Comparison of ENCODE assay signal across 8 mouse cellular contexts in genomic region chr2:102675275-102675674, GRCm38 (mm10). TPM values are rescaled to one million over a fixed set of nuclear protein-coding genes. Genes with fewer than 3 reads are reported as not detected.
A peak's percentile ranks its signal among the peaks of the same experiment; 100 is the strongest.
DNase-seq lines count a peak whose midpoint lies in the region; ATAC-seq and TF ChIP-seq lines count a peak whose summit lies in the region.

No protein-coding gene starts in this region.

- H3K9ac ChIP-seq in midbrain, embryonic 14.5 days (replicated peaks; ENCODE audit: low read length), result no peak overlapping the region
- no peak overlapping the region for H3K9ac ChIP-seq in kidney, postnatal 0 days (ENCODE audit: low read depth, low read length)
- no peak overlapping the region for H3K9ac ChIP-seq in midbrain, embryonic 15.5 days

- peak; percentile 71 for DNase-seq in midbrain, embryonic 10.5 days (ENCODE audit: low spot score)
- no peak for DNase-seq in midbrain, embryonic 14.5 days
- peak; percentile 49 to 85 for DNase-seq in adrenal gland, adult (ENCODE audit: inconsistent age in 2 of 2, low spot score in 1 of 2)
- DNase-seq in cerebellum, postnatal 4 days (ENCODE audit: low spot score in 2 of 2), result peak; percentile 65 to 75
- no peak for DNase-seq in kidney, postnatal 0 days (ENCODE audit: low spot score)
- peak; percentile 73 for DNase-seq in lung, postnatal 14 days
- peak; percentile 17 to 41 for DNase-seq in spleen, postnatal 14 days (ENCODE audit: low spot score in 2 of 2)

- H3K27ac ChIP-seq in midbrain, embryonic 10.5 days (replicated peaks), result no peak overlapping the region
- no peak overlapping the region for H3K27ac ChIP-seq in midbrain, embryonic 14.5 days (replicated peaks; ENCODE audit: low read depth, low read length)
- no peak overlapping the region for H3K27ac ChIP-seq in kidney, postnatal 0 days
- H3K27ac ChIP-seq in midbrain, embryonic 15.5 days, result no peak overlapping the region

- H3K4me3 ChIP-seq in midbrain, embryonic 10.5 days, result no peak overlapping the region
- no peak overlapping the region for H3K4me3 ChIP-seq in midbrain, embryonic 14.5 days (replicated peaks; ENCODE audit: low read depth, low read length)
- H3K4me3 ChIP-seq in kidney, postnatal 0 days (replicated peaks; ENCODE audit: low read depth, low read length), result no peak overlapping the region
- H3K4me3 ChIP-seq in midbrain, embryonic 15.5 days, result no peak overlapping the region

- WGBS in midbrain, embryonic 10.5 days, result 77% methylated on average over 6 of the region's 6 CpGs
- 69% methylated on average over 6 of the region's 6 CpGs for WGBS in midbrain, embryonic 14.5 days
- WGBS in kidney, postnatal 0 days, result 75% methylated on average over 6 of the region's 6 CpGs
- 72% methylated on average over 6 of the region's 6 CpGs for whole genome bisulfite sequencing in midbrain, embryonic 15.5 days

- no peak for ATAC-seq in midbrain, embryonic 14.5 days (ENCODE audit: low FRiP score, low TSS enrichment)
- ATAC-seq in kidney, postnatal 0 days (replicated peaks; ENCODE audit: low FRiP score, low read depth), result no peak
- no peak for ATAC-seq in midbrain, embryonic 15.5 days (replicated peaks)

- peak; percentile 67 for TF ChIP-seq CTCF in kidney, postnatal 0 days (IDR thresholded peaks at IDR 0.05; ENCODE audit: low read depth)

- H3K9me3 ChIP-seq in midbrain, embryonic 10.5 days (replicated peaks), result no peaks in the 10 kb centered on the region
- H3K9me3 ChIP-seq in midbrain, embryonic 14.5 days (ENCODE audit: control insufficient read depth, low read length), result no peaks in the 10 kb centered on the region
- no peaks in the 10 kb centered on the region for H3K9me3 ChIP-seq in kidney, postnatal 0 days (replicated peaks; ENCODE audit: low read length)
- H3K9me3 ChIP-seq in midbrain, embryonic 15.5 days, result no peaks in the 10 kb centered on the region

- H3K4me2 ChIP-seq in midbrain, embryonic 14.5 days (ENCODE audit: low read length), result no peak overlapping the region
- H3K4me2 ChIP-seq in kidney, postnatal 0 days (ENCODE audit: low read length), result no peak overlapping the region
- H3K4me2 ChIP-seq in midbrain, embryonic 15.5 days, result no peak overlapping the region

- H3K27me3 ChIP-seq in midbrain, embryonic 10.5 days (ENCODE audit: low read depth, poor library complexity, severe bottlenecking), result no peaks in the 10 kb centered on the region
- H3K27me3 ChIP-seq in midbrain, embryonic 14.5 days (ENCODE audit: control insufficient read depth, insufficient read depth, low read length), result no peaks in the 10 kb centered on the region
- H3K27me3 ChIP-seq in kidney, postnatal 0 days (ENCODE audit: insufficient read depth, low read length), result no peaks in the 10 kb centered on the region
- H3K27me3 ChIP-seq in midbrain, embryonic 15.5 days (replicated peaks), result no peaks in the 10 kb centered on the region

- no peaks in the 10 kb centered on the region for H3K36me3 ChIP-seq in midbrain, embryonic 10.5 days
- H3K36me3 ChIP-seq in midbrain, embryonic 14.5 days (ENCODE audit: control insufficient read depth, insufficient read depth, low read length), result no peaks in the 10 kb centered on the region
- H3K36me3 ChIP-seq in kidney, postnatal 0 days (ENCODE audit: insufficient read depth, low read length), result no peaks in the 10 kb centered on the region
- H3K36me3 ChIP-seq in midbrain, embryonic 15.5 days (replicated peaks), result no peaks in the 10 kb centered on the region

- peaks cover 17% of the 10 kb centered on the region for H3K4me1 ChIP-seq in midbrain, embryonic 10.5 days
- 0 out of 2 replicates have a peak, but pooled peaks cover 3% of the 10 kb centered on the region for H3K4me1 ChIP-seq in midbrain, embryonic 14.5 days (ENCODE audit: control insufficient read depth, insufficient read depth, low read length)
- H3K4me1 ChIP-seq in kidney, postnatal 0 days (replicated peaks; ENCODE audit: insufficient read depth, low read length), result no peaks in the 10 kb centered on the region
- peaks cover 24% of the 10 kb centered on the region for H3K4me1 ChIP-seq in midbrain, embryonic 15.5 days

RNA-seq across cellular contexts. Expression of gene Slc1a2, which starts 16.8 kb away (rescaled TPM):
- 7.9 and 11.4 TPM in 2 replicates for polyA plus RNA-seq in midbrain, embryonic 10.5 days (2016; fragmentation: Nextera tagmentation; extraction: Ambion mirVana)
- 22.3 and 24.0 TPM in 2 replicates for polyA plus RNA-seq in midbrain, embryonic 14.5 days (2014; fragmentation: Nextera tagmentation; extraction: Ambion mirVana)
- 0.13 and 0.27 TPM in 2 replicates for polyA plus RNA-seq in kidney, postnatal 0 days (2015; fragmentation: Nextera tagmentation; extraction: Ambion mirVana)
- polyA plus RNA-seq in midbrain, embryonic 15.5 days (2015; fragmentation: Nextera tagmentation; extraction: Ambion mirVana), result 17.1 and 18.9 TPM in 2 replicates

Comparison
In these comparisons a context has a peak if more than half of its experiments do, and no peak if none do; other contexts are left out.
1. DNase-seq: peak in midbrain, embryonic 10.5 days (single experiment), adrenal gland, adult (2 of 2), cerebellum, postnatal 4 days (2 of 2), lung, postnatal 14 days (single experiment) and spleen, postnatal 14 days (2 of 2); none in midbrain, embryonic 14.5 days (single experiment) and kidney, postnatal 0 days (single experiment).